Mouse (Mus musculus): ENCODE results near the gene Hc. TPM values are rescaled to one million over a fixed set of nuclear protein-coding genes. Genes with fewer than 3 reads are reported as not detected.

Gene Hc
- total and polyA plus RNA-seq, 3 experiments, result 0.74 to 1.2 (median 0.91) TPM

- dilution Hi-C loops (cut with MboI; ENCODE audit: extremely low pct_ligation_motif_present, extremely low pct_unique_long_range_greater_than_20kb, low sequenced_read_pairs), result no loop called here
- peaks cover 0 to 32% of the 10 kb centered on the region in 2 experiments; a peak in 2 of 4 replicates for H3K4me1 ChIP-seq (ENCODE audit: control insufficient read depth in 1 of 2, insufficient read depth in 2 of 2)
- peak overlapping the region; percentile 66 to 93 (median 76) for H3K4me3 ChIP-seq (replicated peaks in 1 of 3; ENCODE audit: low read depth in 2 of 3, low read length in 2 of 3, poor library complexity in 1 of 3)
- H3K9ac ChIP-seq (ENCODE audit: insufficient read depth, low read depth), result peak overlapping the region; percentile 76
- peak overlapping the region; percentile 92 for H3K27ac ChIP-seq (ENCODE audit: insufficient read depth, low read depth)
- TF ChIP-seq MEF2A (IDR thresholded peaks at IDR 0.05; ENCODE audit: borderline replicate concordance, low read depth, low read length) (0 out of 2 replicates have a peak, but pooled peaks have one; percentile 7), USF1 (IDR thresholded peaks at IDR 0.05; ENCODE audit: low read depth, low read length) (no peak), ETS1 (conservative IDR thresholded peaks at IDR 0.05; ENCODE audit: low read depth, low read length) (0 out of 2 replicates have a peak, but pooled peaks have one; percentile 8), ZMIZ1 (IDR thresholded peaks at IDR 0.05; ENCODE audit: low read depth, low read length) (0 out of 2 replicates have a peak, but pooled peaks have one; percentile 7), MXI1 (IDR thresholded peaks at IDR 0.05; ENCODE audit: low read depth, low read length) (peak; percentile 78), MAX (IDR thresholded peaks at IDR 0.05; ENCODE audit: low read length) (peak; percentile 73), MYC (IDR thresholded peaks at IDR 0.05; ENCODE audit: low read depth, low read length) (peak; percentile 87), SIN3A (IDR thresholded peaks at IDR 0.05; ENCODE audit: low read length) (no peak; the same call in none of the 2 replicates), NRF1 (IDR thresholded peaks at IDR 0.05; ENCODE audit: low read depth, low read length) (peak; percentile 19; the same call in 1 of the 2 replicates), MAZ (IDR thresholded peaks at IDR 0.05; ENCODE audit: low read depth, low read length) (peak; percentile 18; the same call in 1 of the 2 replicates)
- H3K27me3 ChIP-seq (replicated peaks), result no peaks in the 10 kb centered on the region
- peak; percentile 66 for DNase-seq (ENCODE audit: extremely low read depth)
- H3K36me3 ChIP-seq (replicated peaks in 1 of 2; ENCODE audit: control insufficient read depth in 1 of 2, insufficient read depth in 1 of 2, low read length in 1 of 2), result peaks cover 11 to 25% of the 10 kb centered on the region in 2 experiments
- in situ Hi-C loops (cut with MboI; ENCODE audit: low pct_ligation_motif_present, low pct_unique_long_range_greater_than_20kb, low sequenced_read_pairs), result loop anchor here (5.0 to 25.0 kb wide), 3 partner anchors 58 to 323 kb away; partner anchors contain the start of genes Rabepk and Traf1
- H3K9me3 ChIP-seq (replicated peaks; ENCODE audit: low read length), result no peaks in the 10 kb centered on the region
- H3K4me2 ChIP-seq (ENCODE audit: insufficient read depth, low read depth, poor library complexity, severe bottlenecking), result peak overlapping the region; percentile 100
- H3K79me2 ChIP-seq (replicated peaks; ENCODE audit: control insufficient read depth, extremely low read depth, insufficient read depth, poor library complexity, severe bottlenecking), result peaks cover 35% of the 10 kb centered on the region
These were observed 48.7 kb upstream of the Hc start for GRCm38 (mm10) chr2:35109924-35110304.

- Histone ChIP-seq H3K27ac (ENCODE audit: insufficient read depth, low read depth) (peak within 1 kb of the TSS; percentile 92), H3K79me2 (replicated peaks; ENCODE audit: control insufficient read depth, extremely low read depth, insufficient read depth, poor library complexity, severe bottlenecking) (peaks cover 31% of the 10 kb centered on the region), H3K4me2 (ENCODE audit: insufficient read depth, low read depth, poor library complexity, severe bottlenecking) (peak within 1 kb of the TSS; percentile 100), H3K36me3 (replicated peaks in 1 of 2; ENCODE audit: control insufficient read depth in 1 of 2, insufficient read depth in 1 of 2, low read length in 1 of 2) (peaks cover 7 to 20% of the 10 kb centered on the region in 2 experiments), H3K4me3 (replicated peaks in 1 of 3; ENCODE audit: low read depth in 2 of 3, low read length in 2 of 3, poor library complexity in 1 of 3) (peak within 1 kb of the TSS; percentile 66 to 93 (median 76)), H3K9ac (ENCODE audit: insufficient read depth, low read depth) (peak within 1 kb of the TSS; percentile 76), H3K27me3 (replicated peaks) (no peaks in the 10 kb centered on the region), H3K4me1 (ENCODE audit: control insufficient read depth in 1 of 2, insufficient read depth in 2 of 2) (peaks cover 1 to 32% of the 10 kb centered on the region in 2 experiments), H3K9me3 (replicated peaks; ENCODE audit: low read length) (no peaks in the 10 kb centered on the region)
- dilution Hi-C loops (cut with MboI; ENCODE audit: extremely low pct_ligation_motif_present, extremely low pct_unique_long_range_greater_than_20kb, low sequenced_read_pairs) (no loop called here), in situ Hi-C loops (cut with MboI; ENCODE audit: low pct_ligation_motif_present, low pct_unique_long_range_greater_than_20kb, low sequenced_read_pairs) (loop anchor here (5.0 to 25.0 kb wide), 3 partner anchors 57 to 322 kb away; partner anchors contain the start of genes Rabepk and Traf1)
- DNase-seq (ENCODE audit: extremely low read depth), result peak; percentile 92
- peak; percentile 74; the same call in 1 of the 2 replicates for TF ChIP-seq MAZ (IDR thresholded peaks at IDR 0.05; ENCODE audit: low read depth, low read length)
- TF ChIP-seq POLR2A (IDR thresholded peaks at IDR 0.05; ENCODE audit: low read depth, low read length), result peak; percentile 80
- TF ChIP-seq ETS1 (conservative IDR thresholded peaks at IDR 0.05; ENCODE audit: low read depth, low read length), result peak; percentile 25; the same call in 1 of the 2 replicates
- no peak for TF ChIP-seq EP300 (IDR thresholded peaks at IDR 0.05; ENCODE audit: low read length)
- no peak for TF ChIP-seq ZC3H11A (IDR thresholded peaks at IDR 0.05; ENCODE audit: low read depth, low read length)
- no peak for TF ChIP-seq MAFK (IDR thresholded peaks at IDR 0.05; ENCODE audit: insufficient replicate concordance, low read length)
- peak; percentile 73 for TF ChIP-seq MAX (IDR thresholded peaks at IDR 0.05; ENCODE audit: low read length)
- TF ChIP-seq E2F4 (IDR thresholded peaks at IDR 0.05; ENCODE audit: insufficient replicate concordance, low read depth, low read length), result peak; percentile 90; the same call in 1 of the 2 replicates
- TF ChIP-seq NELFE (IDR thresholded peaks at IDR 0.05; ENCODE audit: low read depth, low read length), result peak; percentile 76
- TF ChIP-seq ZNF384 (IDR thresholded peaks at IDR 0.05; ENCODE audit: low read depth, low read length), result no peak
- TF ChIP-seq USF1 (IDR thresholded peaks at IDR 0.05; ENCODE audit: low read depth, low read length), result no peak
- TF ChIP-seq CTCF (conservative IDR thresholded peaks at IDR 0.05 in 1 of 2, IDR thresholded peaks at IDR 0.05 in 1 of 2; ENCODE audit: low read depth in 2 of 2, low read length in 2 of 2), result no peak
- no peak for TF ChIP-seq RAD21 (IDR thresholded peaks at IDR 0.05; ENCODE audit: low read depth, low read length)
- 0 out of 2 replicates have a peak, but pooled peaks have one; percentile 14 for TF ChIP-seq IRF4 (IDR thresholded peaks at IDR 0.05; ENCODE audit: low read depth, low read length)
- TF ChIP-seq JUN (IDR thresholded peaks at IDR 0.05; ENCODE audit: insufficient read depth, low read depth, low read length), result no peak
- TF ChIP-seq MEF2A (IDR thresholded peaks at IDR 0.05; ENCODE audit: borderline replicate concordance, low read depth, low read length), result no peak
- TF ChIP-seq ELF1 (IDR thresholded peaks at IDR 0.05; ENCODE audit: low read depth, low read length), result peak; percentile 94
- peak; percentile 72; the same call in 1 of the 2 replicates for TF ChIP-seq UBTF (IDR thresholded peaks at IDR 0.05; ENCODE audit: low read depth, low read length)
- TF ChIP-seq SIN3A (IDR thresholded peaks at IDR 0.05; ENCODE audit: low read length), result peak; percentile 46; the same call in 1 of the 2 replicates
- peak; percentile 77 for TF ChIP-seq NRF1 (IDR thresholded peaks at IDR 0.05; ENCODE audit: low read depth, low read length)
- peak; percentile 78; the same call in 1 of the 2 replicates for TF ChIP-seq POLR2AphosphoS2 (IDR thresholded peaks at IDR 0.05; ENCODE audit: low read depth, low read length)
- no peak for TF ChIP-seq JUND (conservative IDR thresholded peaks at IDR 0.05; ENCODE audit: low read depth, low read length)
- TF ChIP-seq MYC (IDR thresholded peaks at IDR 0.05; ENCODE audit: low read depth, low read length), result peak; percentile 47; the same call in 1 of the 2 replicates
- no peak for TF ChIP-seq USF2 (conservative IDR thresholded peaks at IDR 0.05; ENCODE audit: low read depth, low read length)
- no peak for TF ChIP-seq RCOR1 (conservative IDR thresholded peaks at IDR 0.05; ENCODE audit: low read depth, low read length)
These were observed 48.1 kb upstream of the Hc start, which contains the start of gene Cntrl for GRCm38 (mm10) chr2:35109141-35109923. Gene Cntrl (plus strand): TSS chr2:35109492.
